Mouse (Mus musculus) heart, embryonic 11.5 days (tissue): ENCODE results near the gene Lrrc8b. TPM values are rescaled to one million over a fixed set of nuclear protein-coding genes. Genes with fewer than 3 reads are reported as not detected.
A peak's percentile ranks its signal among the peaks of the same experiment; 100 is the strongest.

Experiments used
- ATAC-seq: fragments of 200-750 bp; cut with Nextera tagmentation; replicated peaks from 2 replicates; pipeline ENCODE4 v1.8.0; 2017; ENCODE audit warnings: moderate library complexity; ENCODE audit not compliant: insufficient number of reproducible peaks, low FRiP score, low TSS enrichment
- H3K27ac ChIP-seq: fragments of 300-500 bp; sonication (generic); 2 replicates; pipeline ENCODE4 v1.5.1; 2014; ENCODE audit warnings: mild to moderate bottlenecking, low read depth, low read length
- H3K27me3 ChIP-seq: fragments of 300-500 bp; sonication (generic); 2 replicates; pipeline ENCODE4 v1.6.1; 2014; ENCODE audit warnings: mild to moderate bottlenecking, low read length, mixed read lengths; ENCODE audit not compliant: control insufficient read depth, insufficient read depth
- H3K36me3 ChIP-seq: fragments of 300-500 bp; sonication (generic); 2 replicates; pipeline ENCODE4 v1.6.1; 2014; ENCODE audit warnings: mild to moderate bottlenecking, low read length, moderate library complexity, mixed read lengths; ENCODE audit not compliant: control insufficient read depth, insufficient read depth
- H3K4me1 ChIP-seq: fragments of 300-500 bp; sonication (generic); 2 replicates; pipeline ENCODE4 v1.6.1; 2014; ENCODE audit warnings: low read length; ENCODE audit not compliant: control insufficient read depth, insufficient read depth
- H3K4me2 ChIP-seq: fragments of 300-500 bp; sonication (generic); 2 replicates; pipeline ENCODE4 v1.6.1; 2014; ENCODE audit warnings: mild to moderate bottlenecking, moderate library complexity
- H3K4me3 ChIP-seq: fragments of 300-500 bp; sonication (generic); 2 replicates; pipeline ENCODE4 v1.5.1; 2014; ENCODE audit warnings: low read depth, low read length
- H3K9ac ChIP-seq: fragments of 300-500 bp; sonication (generic); 2 replicates; pipeline ENCODE4 v1.6.1; 2014; ENCODE audit warnings: mild to moderate bottlenecking, low read depth, low read length, moderate library complexity
- H3K9me3 ChIP-seq: fragments of 300-500 bp; sonication (generic); replicated peaks from 2 replicates; pipeline ENCODE4 v1.6.1; 2016; ENCODE audit warnings: low read length; ENCODE audit not compliant: control insufficient read depth
- WGBS: fragments of 180-500 bp; shearing (Covaris S2); extraction: QIAGEN DNeasy Blood & Tissue Kit; methylation state at CpG from one replicate; pipeline ENCODE4 v1.1.7; 2014; ENCODE audit not compliant: insufficient replicate concordance; 5-methylcytosine and 5-hydroxymethylcytosine counted together
- polyA plus RNA-seq: library from polyadenylated mRNA; unstranded; fragments of >200 nt; fragmentation: Nextera tagmentation; extraction: Ambion mirVana; gene quantifications from 2 replicates; pipeline ENCODE4 v1.2.1, GENCODE M21; 2014

Lrrc8b gene
- polyA plus RNA-seq, 1 experiment from 2014 or later = 6.2 TPM

- Histone ChIP-seq H3K9me3 (no peaks in the 10 kb centered on the region), H3K4me1 (no peaks in the 10 kb centered on the region), H3K36me3 (0 out of 2 replicates have a peak, but pooled peaks cover 10% of the 10 kb centered on the region), H3K9ac (no peak overlapping the region), H3K27ac (no peak overlapping the region), H3K27me3 (no peaks in the 10 kb centered on the region), H3K4me3 (no peak overlapping the region), H3K4me2 (no peak overlapping the region)
- no peak for ATAC-seq
- WGBS = 94% methylated on average over 17 of the region's 17 CpGs
These were observed 65.0 kb downstream of the Lrrc8b start for GRCm38 (mm10) chr5:105480561-105480960.

- no peak for ATAC-seq
- Histone ChIP-seq H3K27me3 (no peaks in the 10 kb centered on the region), H3K4me1 (no peaks in the 10 kb centered on the region), H3K4me3 (no peak overlapping the region), H3K36me3 (0 out of 2 replicates have a peak, but pooled peaks cover 10% of the 10 kb centered on the region), H3K9ac (no peak overlapping the region), H3K4me2 (no peak overlapping the region), H3K9me3 (no peaks in the 10 kb centered on the region), H3K27ac (no peak overlapping the region)
- 67% methylated on average over 2 of the region's 2 CpGs for WGBS
These were observed 68.1 kb downstream of the Lrrc8b start for GRCm38 (mm10) chr5:105483632-105484031.

GRCm38 (mm10) chr5:105484247-105484646 lies 68.7 kb downstream of the Lrrc8b start:
- Histone ChIP-seq H3K27ac (no peak overlapping the region), H3K4me1 (no peaks in the 10 kb centered on the region), H3K9me3 (no peaks in the 10 kb centered on the region), H3K4me3 (no peak overlapping the region), H3K4me2 (no peak overlapping the region), H3K36me3 (0 out of 2 replicates have a peak, but pooled peaks cover 10% of the 10 kb centered on the region), H3K9ac (no peak overlapping the region), H3K27me3 (no peaks in the 10 kb centered on the region)
- ATAC-seq = no peak
- 89% methylated on average over 6 of the region's 6 CpGs for WGBS

- no peaks in the 10 kb centered on the region for H3K4me1 ChIP-seq
- no peaks in the 10 kb centered on the region for H3K9me3 ChIP-seq
- no peak overlapping the region for H3K27ac ChIP-seq
- H3K9ac ChIP-seq = no peak overlapping the region
- no peak for ATAC-seq
- H3K27me3 ChIP-seq = no peaks in the 10 kb centered on the region
- no peak overlapping the region for H3K4me3 ChIP-seq
- no peak overlapping the region for H3K4me2 ChIP-seq
- H3K36me3 ChIP-seq = 0 out of 2 replicates have a peak, but pooled peaks cover 9% of the 10 kb centered on the region
- WGBS = 90% methylated on average over 14 of the region's 14 CpGs
These were observed 69.3 kb downstream of the Lrrc8b start for GRCm38 (mm10) chr5:105484891-105485290.

- Histone ChIP-seq H3K9me3 (no peaks in the 10 kb centered on the region), H3K27ac (no peak overlapping the region), H3K4me3 (no peak overlapping the region), H3K9ac (no peak overlapping the region), H3K4me2 (no peak overlapping the region), H3K27me3 (no peaks in the 10 kb centered on the region; the same call in 1 of the 2 replicates), H3K36me3 (no peaks in the 10 kb centered on the region), H3K4me1 (no peaks in the 10 kb centered on the region)
- no peak for ATAC-seq
- 87% methylated on average over 5 of the region's 5 CpGs for WGBS
These were observed 74.6 kb downstream of the Lrrc8b start for GRCm38 (mm10) chr5:105490211-105490610.

GRCm38 (mm10) chr5:105491389-105491788 lies 75.8 kb downstream of the Lrrc8b start:
- Histone ChIP-seq H3K9me3 (no peaks in the 10 kb centered on the region), H3K4me3 (no peak overlapping the region), H3K4me2 (no peak overlapping the region), H3K36me3 (no peaks in the 10 kb centered on the region), H3K4me1 (peaks cover 4% of the 10 kb centered on the region; the same call in 1 of the 2 replicates), H3K27ac (no peak overlapping the region), H3K27me3 (no peaks in the 10 kb centered on the region; the same call in 1 of the 2 replicates), H3K9ac (no peak overlapping the region)
- 52% methylated on average over 4 of the region's 4 CpGs for WGBS
- ATAC-seq = peak; percentile 33; the same call in 1 of the 2 replicates

- Histone ChIP-seq H3K27ac (no peak overlapping the region), H3K4me2 (no peak overlapping the region), H3K9me3 (no peaks in the 10 kb centered on the region), H3K36me3 (no peaks in the 10 kb centered on the region), H3K9ac (no peak overlapping the region), H3K4me1 (peaks cover 4% of the 10 kb centered on the region; the same call in 1 of the 2 replicates), H3K4me3 (no peak overlapping the region), H3K27me3 (no peaks in the 10 kb centered on the region; the same call in 1 of the 2 replicates)
- WGBS = 54% methylated on average over 10 of the region's 10 CpGs
- no peak for ATAC-seq
These were observed 77.0 kb downstream of the Lrrc8b start for GRCm38 (mm10) chr5:105492367-105493246.

GRCm38 (mm10) chr5:105493377-105493776 lies 77.8 kb downstream of the Lrrc8b start:
- WGBS = 80% methylated on average over 7 of the region's 7 CpGs
- Histone ChIP-seq H3K9me3 (no peaks in the 10 kb centered on the region), H3K4me2 (no peak overlapping the region), H3K27ac (no peak overlapping the region), H3K9ac (no peak overlapping the region), H3K27me3 (no peaks in the 10 kb centered on the region; the same call in 1 of the 2 replicates), H3K4me1 (peaks cover 4% of the 10 kb centered on the region; the same call in 1 of the 2 replicates), H3K36me3 (no peaks in the 10 kb centered on the region), H3K4me3 (no peak overlapping the region)
- no peak for ATAC-seq
